Mouse (Mus musculus) telencephalon, adult 2 months (tissue): ENCODE measurements at regions not wholly inside any gene's neighbourhood (a gene's known extent, or its start where the extent isn't known, plus 50 kb on each side); places are given as distances from the start of the nearest gene placed in this dataset.

ENCODE experiments used
- DNase-seq: peaks from one replicate; pipeline ENCODE4 v3.0.0-alpha.2; 2011; ENCODE audit warnings: low read depth, low spot score

- DNase-seq, result peak; percentile 40
These were observed 154.9 kb upstream of the Zc3h12c start for GRCm38 (mm10) chr9:52323226-52323625.

DNA sequence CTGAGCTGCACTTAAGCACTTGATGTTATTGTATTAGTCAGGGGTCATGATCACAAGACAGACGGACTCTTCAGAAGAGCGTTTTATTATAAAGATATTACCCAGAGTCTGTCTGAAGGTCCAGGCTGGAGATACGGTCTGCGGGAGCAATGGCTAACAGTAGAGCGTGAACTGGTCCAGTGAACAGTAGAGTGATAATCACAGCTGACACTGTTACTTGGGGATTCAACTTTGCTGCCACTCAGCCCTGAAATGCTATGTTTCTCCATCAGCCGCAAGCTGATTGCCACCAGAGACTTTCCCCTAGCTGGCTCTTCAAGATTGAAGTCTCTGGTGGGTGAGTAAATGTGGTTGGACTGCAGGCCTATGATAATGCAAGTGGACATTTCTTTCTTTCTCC is 133.1 kb upstream of the Zc3h12c start:
- no peak for DNase-seq

- peak; percentile 39 for DNase-seq
These were observed 130.0 kb upstream of the Zc3h12c start for GRCm38 (mm10) chr9:52298329-52298728.

- DNase-seq, result no peak
These were observed 126.3 kb upstream of the Zc3h12c start for GRCm38 (mm10) chr9:52294699-52295098.

DNA sequence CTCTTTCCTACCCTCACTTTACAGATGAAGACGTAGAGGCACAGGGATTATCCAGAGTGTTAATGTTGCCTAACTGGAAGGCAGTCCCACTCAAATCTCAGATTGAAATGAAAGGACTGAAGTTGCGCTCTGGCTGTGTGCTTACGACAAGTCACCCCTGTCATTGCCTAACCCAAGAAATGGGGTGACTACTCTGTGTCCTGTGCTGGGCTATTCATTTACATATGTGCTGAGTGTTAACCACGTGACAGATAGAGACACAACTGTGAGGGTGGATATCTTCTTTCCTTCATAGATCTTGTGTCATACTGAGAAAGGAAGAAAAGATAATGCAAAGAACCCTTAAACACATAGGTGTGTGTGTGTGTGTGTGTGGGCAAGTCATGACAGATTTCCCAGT is 120.7 kb upstream of the Zc3h12c start:
- no peak for DNase-seq

- no peak for DNase-seq
These were observed 119.4 kb upstream of the Zc3h12c start for GRCm38 (mm10) chr9:52287761-52288275.

- no peak for DNase-seq
These were observed 118.9 kb upstream of the Zc3h12c start for GRCm38 (mm10) chr9:52287246-52287651.

GRCm38 (mm10) chr9:52286104-52286503 is 117.7 kb upstream of the Zc3h12c start:
- no peak for DNase-seq

DNA sequence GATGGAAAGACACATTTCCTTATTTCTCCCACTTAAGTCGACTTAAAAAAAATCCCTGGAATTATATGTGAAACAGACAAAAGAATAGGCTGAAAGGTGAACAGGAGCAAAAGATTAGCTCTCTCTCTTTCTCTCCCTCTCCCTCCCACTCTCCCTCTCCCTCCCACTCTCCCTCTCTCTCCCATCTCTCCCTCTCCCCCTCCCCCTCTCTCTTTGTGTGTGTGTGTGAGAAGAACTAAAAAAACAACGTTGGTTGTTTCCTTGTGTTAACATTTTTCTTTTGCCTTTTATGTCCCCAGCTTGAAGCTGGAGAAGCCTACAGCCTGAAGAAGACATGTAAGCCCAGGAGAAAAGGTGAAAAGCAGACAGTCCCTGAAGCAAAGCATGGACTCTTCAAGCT is 115.2 kb upstream of the Zc3h12c start:
- DNase-seq, result no peak

GRCm38 (mm10) chr9:52280995-52281394 is 112.6 kb upstream of the Zc3h12c start:
- no peak for DNase-seq

DNA sequence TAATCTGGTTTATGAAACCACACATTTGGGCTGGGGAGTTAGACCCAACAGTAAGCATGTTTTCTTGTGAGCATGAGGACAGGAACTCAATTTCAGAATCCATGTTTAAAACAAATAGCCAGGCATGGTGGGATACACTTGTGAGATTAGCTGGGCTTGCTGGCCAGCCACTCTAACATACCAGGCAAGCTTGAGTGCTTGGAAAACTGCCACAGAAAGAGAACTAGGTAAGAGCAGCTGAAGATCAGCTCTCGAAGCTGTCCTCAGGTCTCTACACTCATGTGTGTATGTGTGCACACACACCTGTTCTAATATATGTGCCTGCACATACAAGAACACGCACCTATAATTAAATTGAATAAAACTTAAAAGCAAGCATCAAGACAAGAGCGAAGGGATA is 112.2 kb upstream of the Zc3h12c start:
- no peak for DNase-seq

DNA sequence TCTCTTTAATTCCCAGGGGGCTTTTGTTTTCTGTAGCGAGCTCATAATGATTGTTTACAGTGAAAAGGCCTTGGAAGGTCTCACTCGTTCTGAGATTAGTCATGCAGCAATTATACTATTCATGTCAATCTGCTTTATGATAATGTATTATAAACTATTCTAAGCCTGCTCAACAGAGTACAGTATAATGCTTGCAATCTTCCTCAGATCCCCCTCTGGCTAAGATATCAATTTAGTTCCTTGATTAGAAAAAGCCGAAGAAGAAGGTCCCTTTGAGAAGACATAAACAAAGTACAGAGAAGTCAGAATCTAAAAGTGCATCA is 110.3 kb upstream of the Zc3h12c start:
- DNase-seq, result no peak

DNA sequence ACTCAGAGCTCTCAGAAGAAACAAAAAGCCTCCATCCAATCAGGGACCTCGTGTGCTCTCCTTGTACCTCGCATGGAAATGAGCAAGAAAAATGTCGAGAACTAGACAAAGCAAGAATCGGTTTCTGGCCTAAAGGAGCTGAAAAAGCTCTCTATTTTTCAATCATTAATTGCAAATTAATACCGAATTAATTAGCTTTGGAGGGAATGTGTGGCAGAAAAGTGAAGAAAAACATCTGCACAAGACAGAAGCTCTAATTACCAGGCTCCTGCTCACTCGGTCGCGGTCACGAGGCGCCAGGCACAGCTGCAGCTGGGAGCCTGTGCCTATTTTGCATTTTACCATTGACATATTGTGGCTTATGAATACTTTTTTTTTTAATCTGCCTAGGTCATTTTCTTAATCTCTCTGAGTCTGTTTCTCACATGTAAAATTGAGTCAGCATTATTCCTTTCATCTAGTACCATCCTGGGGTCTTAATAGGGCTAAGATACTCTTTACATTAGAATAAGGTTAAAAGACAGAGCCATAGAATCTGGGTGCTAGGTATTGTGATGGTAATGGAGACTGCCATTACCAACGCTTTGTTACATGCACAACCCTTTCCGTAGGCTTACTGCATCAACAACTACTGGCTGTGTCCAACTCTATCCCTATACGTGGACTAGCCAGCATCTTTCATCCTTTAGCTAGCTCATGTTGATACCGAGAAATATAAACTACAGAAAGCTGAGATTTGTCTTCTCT is 109.8 kb upstream of the Zc3h12c start:
- DNase-seq, result no peak

- peak; percentile 41 for DNase-seq
These were observed 105.6 kb upstream of the Zc3h12c start for GRCm38 (mm10) chr9:52273994-52274393.

DNA sequence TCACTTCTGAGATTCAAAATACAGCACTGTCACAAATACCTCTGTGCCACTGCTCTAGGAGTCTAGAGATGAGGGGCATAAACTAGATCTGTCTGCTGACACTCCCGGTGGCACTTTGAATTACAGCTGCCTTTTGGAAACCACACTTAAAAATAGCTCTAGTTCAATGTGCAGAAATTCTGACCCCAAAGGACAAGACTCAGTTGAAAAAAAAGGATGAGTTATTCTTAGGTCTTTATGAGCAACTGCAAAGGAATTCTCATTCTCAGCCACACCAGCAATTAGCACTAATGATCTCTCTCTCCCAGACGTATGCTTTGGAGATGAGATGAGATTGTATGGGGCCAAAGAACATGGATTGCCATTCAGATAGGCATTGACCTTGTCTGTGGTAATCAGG is 104.3 kb upstream of the Zc3h12c start:
- DNase-seq, result no peak

DNA sequence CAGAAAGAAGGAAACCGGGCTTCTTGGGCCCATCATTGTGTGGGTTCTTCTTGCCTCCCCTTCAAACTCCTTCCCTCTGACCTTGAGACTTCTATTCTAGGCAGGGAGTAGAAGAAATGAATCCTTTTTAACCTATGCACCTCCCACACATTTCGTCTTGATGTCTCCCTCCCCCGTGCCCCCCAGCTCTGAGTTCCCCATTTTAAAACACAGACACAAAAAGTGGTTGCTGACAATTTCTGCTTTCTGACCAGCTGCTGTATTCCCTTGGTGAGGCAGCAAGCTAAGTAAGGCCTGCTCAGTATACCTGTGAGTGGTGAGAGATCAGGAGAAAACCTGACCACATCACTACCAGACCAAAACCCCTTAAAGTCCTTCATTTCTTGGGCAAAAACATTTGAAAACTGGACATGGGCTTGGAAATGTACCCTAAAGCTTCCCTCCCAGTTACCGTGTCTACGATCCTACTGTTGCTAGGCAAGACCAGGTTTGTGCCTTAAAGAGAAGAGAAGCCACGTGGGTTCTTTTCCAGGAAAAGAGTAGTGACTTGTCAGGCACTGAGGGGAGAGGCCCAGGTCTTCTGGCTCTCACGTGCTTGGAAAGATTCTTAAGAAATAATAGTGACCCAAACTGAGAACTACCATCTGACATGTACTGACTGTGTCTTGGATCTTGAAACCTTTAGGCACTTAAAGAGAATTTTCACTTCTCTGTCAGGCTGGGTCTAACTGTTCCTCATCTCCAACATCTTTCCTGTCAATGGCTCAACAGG is 103.2 kb upstream of the Zc3h12c start:
- DNase-seq, result no peak

- no peak for DNase-seq
These were observed 93.2 kb upstream of the Zc3h12c start for GRCm38 (mm10) chr9:52261538-52261937.

DNA sequence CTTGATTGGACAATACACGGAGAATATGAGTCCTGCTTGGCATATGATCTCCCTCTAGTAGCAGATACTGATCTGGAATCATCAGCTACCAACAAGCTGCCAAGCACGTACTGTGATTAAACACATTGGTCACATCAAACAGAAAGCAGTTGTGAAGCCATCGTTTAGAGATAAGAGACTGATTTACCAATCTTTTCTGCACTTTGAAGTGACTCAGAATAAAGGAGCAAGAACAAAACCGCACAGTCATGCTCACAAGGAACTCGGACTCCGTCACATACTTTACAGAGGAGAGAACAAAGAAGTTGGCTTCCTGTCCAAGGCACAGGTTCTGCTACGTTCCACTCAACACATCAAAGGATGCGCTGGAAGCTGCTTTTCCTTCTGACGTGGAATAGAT is 91.1 kb upstream of the Zc3h12c start:
- no peak for DNase-seq

DNA sequence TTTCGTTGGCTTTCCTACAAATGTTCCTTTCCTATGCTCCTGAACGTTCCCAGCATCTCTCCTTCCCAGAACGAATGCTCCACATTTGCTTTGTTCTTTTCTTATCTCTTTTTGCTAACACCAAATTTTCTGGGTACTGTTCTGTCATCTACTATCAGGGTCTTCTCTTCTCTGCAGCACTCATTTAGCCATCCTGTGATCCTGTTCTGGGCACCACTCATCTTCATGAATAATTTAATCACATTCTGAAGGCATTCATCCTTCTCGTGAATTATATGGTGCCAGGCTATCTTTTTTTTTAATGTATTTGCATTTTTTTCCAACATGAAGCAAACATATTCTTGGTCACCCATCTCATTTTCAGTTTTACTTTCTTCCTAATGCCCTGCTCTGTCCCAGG is 87.3 kb upstream of the Zc3h12c start:
- no peak for DNase-seq

- DNase-seq, result no peak
These were observed 86.1 kb upstream of the Zc3h12c start for GRCm38 (mm10) chr9:52254475-52254874.

GRCm38 (mm10) chr9:52251455-52251854 is 83.1 kb upstream of the Zc3h12c start:
- no peak for DNase-seq

GRCm38 (mm10) chr9:52246712-52247111 is 78.3 kb upstream of the Zc3h12c start:
- no peak for DNase-seq

DNA sequence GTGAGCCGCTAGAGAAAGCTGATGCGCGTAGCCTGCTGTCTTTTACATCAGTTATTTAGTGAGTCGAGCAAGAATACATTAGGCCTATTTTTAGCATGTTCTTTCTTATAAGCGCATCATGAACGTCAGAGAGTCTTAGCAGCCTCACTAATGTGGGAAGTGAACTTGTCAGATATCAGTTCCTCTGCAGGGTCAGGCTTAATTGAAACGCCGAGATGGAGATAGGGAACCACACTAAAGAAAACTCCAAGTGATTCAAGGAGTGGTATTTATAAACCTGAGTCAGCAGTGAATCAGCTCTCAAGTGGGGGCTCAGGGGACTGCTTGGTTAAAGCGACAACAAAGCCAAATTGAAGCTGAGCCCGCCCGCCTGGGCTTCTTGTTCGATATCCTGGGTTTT is 75.7 kb upstream of the Zc3h12c start:
- DNase-seq, result peak; percentile 62
